Mouse (Mus musculus) thymus, adult 2 months (tissue): ENCODE measurements at regions not wholly inside any gene's neighbourhood (a gene's known extent, or its start where the extent isn't known, plus 50 kb on each side); places are given as distances from the start of the nearest gene placed in this dataset.

Experiments used
- CTCF ChIP-seq: fragments of 200-500 bp; IDR thresholded peaks from 2 replicates; pipeline ENCODE4 v1.5.1; 2012; ENCODE audit warnings: mild to moderate bottlenecking, control low read depth, low read length, moderate library complexity, borderline replicate concordance; ENCODE audit not compliant: control insufficient read depth, poor library complexity, insufficient read depth; ENCODE audit errors: extremely low read depth
- POLR2A ChIP-seq: fragments of 200-500 bp; IDR thresholded peaks from 2 replicates; pipeline ENCODE4 v1.6.1; 2012; ENCODE audit warnings: mild to moderate bottlenecking, low read length, control low read depth, moderate library complexity; ENCODE audit not compliant: control insufficient read depth, poor library complexity, insufficient read depth; ENCODE audit errors: extremely low read depth

- TF ChIP-seq POLR2A (no peak), CTCF (no peak)
These were observed 109.5 kb upstream of the Tbc1d2b start for GRCm38 (mm10) chr9:90380099-90380498.
